Mouse (Mus musculus) heart, adult 2 months (tissue): Measurements from ENCODE around the gene Ralbp1.
A peak's percentile ranks its signal among the peaks of the same experiment; 100 is the strongest.

Experiments used
- CTCF ChIP-seq: fragments of 200-600 bp; IDR thresholded peaks from 2 replicates; pipeline ENCODE4 v1.8.1; 2022; ENCODE audit warnings: antibody characterized with exemption, mild to moderate bottlenecking, moderate library complexity
- EP300 ChIP-seq: fragments of 200-500 bp; IDR thresholded peaks from 2 replicates; pipeline ENCODE4 v1.6.1; 2011; ENCODE audit warnings: low read depth, low read length, control low read depth; ENCODE audit not compliant: insufficient read depth

DNA sequence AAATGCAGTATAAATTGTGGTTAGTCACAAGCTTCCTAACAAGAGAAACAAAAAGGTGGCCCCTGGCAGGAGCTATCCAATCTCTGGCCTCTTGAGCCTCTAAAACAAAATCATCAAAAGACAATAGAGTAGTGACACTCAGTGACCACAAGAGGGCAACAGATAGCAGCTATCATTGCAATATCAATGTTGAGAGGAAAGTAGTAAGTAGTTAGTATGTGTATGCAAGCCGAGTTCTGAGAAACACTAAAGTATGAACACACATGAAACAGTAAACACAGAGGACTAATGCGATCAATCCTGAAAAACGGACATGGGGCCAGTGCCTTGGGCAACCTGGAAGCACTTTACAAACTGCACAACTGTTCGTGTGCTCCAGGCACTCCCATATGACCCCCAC lies 20.9 kb downstream of the Ralbp1 start:
- TF ChIP-seq EP300 (no peak), CTCF (peak; percentile 91)
